Mouse (Mus musculus): ENCODE data around the gene Cass4.

- no peak for TF ChIP-seq CTCF (conservative IDR thresholded peaks at IDR 0.05; ENCODE audit: insufficient read depth, insufficient read length, low read depth, low read length)
- no peak for TF ChIP-seq POLR2A (IDR thresholded peaks at IDR 0.05; ENCODE audit: low read depth, low read length)
These were observed 22.3 kb upstream of the Cass4 start for GRCm38 (mm10) chr2:172371258-172371657.

All from kidney, adult 2 months (tissue).